Mouse (Mus musculus): ENCODE results near the gene Tle3.

- TF ChIP-seq CTCF (IDR thresholded peaks at IDR 0.05; ENCODE audit: low read depth), result no peak
- no peak for TF ChIP-seq EP300 (optimal IDR thresholded peaks at IDR 0.05)
These were observed 46.2 kb upstream of the Tle3 start for GRCm38 (mm10) chr9:61325931-61326351.
